Mouse (Mus musculus): ENCODE measurements around the gene Dis3. TPM values are rescaled to one million over a fixed set of nuclear protein-coding genes. Genes with fewer than 3 reads are reported as not detected.
A peak's percentile ranks its signal among the peaks of the same experiment; 100 is the strongest.

The Dis3 gene
- polyA plus RNA-seq, 1 experiment: 2.8 TPM

DNA sequence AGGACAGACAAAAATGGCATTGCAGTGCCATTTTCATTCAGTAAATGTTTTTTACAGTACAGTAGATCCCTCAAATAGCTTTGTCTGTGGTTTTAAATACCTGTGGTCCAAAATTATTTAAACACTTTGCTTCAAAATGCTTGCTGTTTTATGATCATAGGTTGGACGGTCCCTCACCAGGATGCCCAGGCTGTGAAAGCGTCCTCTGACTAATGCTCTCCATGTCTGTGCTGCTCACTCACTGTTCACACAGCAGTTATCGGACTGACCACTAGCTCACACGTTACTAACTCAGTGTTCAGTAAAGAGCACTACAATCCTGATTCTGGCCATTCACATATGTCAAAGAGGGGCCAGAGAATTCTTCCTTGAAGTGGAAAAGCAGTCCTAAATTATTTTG is 28.4 kb downstream of the Dis3 start:
- TF ChIP-seq FLI1 (IDR thresholded peaks at IDR 0.05; ENCODE audit: low read length) (no peak), GATA1 (IDR thresholded peaks at IDR 0.05; ENCODE audit: borderline replicate concordance, low read length) (no peak)
- Histone ChIP-seq H3K27me3 (replicated peaks) (no peaks in the 10 kb centered on the region), H3K9me3 (no peaks in the 10 kb centered on the region), H3K36me3 (replicated peaks; ENCODE audit: low read length) (peaks cover 92% of the 10 kb centered on the region), H3K4me3 (replicated peaks) (no peak overlapping the region), H3K4me1 (peaks cover 7% of the 10 kb centered on the region; the same call in 1 of the 2 replicates)

DNA sequence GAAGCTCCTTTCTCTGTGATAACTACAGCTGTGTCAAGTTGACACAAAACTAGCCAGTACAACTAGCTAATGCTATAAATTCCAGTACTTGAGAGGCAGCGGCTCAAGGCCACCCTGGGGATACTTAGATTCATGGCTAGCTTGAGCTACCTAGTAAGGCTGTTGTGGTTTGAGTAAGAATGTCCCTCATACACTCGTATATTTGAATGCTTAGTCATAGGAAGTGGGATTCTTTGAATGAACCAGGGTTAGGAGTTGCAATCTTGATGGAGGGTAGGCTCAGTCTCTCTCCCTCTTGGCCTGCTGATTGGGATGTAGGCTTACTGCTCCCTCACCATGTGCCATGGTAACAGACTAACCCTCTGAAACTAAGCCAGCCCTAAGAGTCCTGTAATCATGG is 36.5 kb downstream of the Dis3 start:
- H3K4me1 ChIP-seq: peaks cover 12% of the 10 kb centered on the region
- H3K27me3 ChIP-seq (replicated peaks): no peaks in the 10 kb centered on the region
- H3K4me3 ChIP-seq (replicated peaks): no peak overlapping the region
- H3K36me3 ChIP-seq (replicated peaks; ENCODE audit: low read length): peaks cover 73% of the 10 kb centered on the region
- H3K9me3 ChIP-seq: no peaks in the 10 kb centered on the region
- TF ChIP-seq FLI1 (IDR thresholded peaks at IDR 0.05; ENCODE audit: low read length) (no peak), GATA1 (IDR thresholded peaks at IDR 0.05; ENCODE audit: borderline replicate concordance, low read length) (no peak)

DNA sequence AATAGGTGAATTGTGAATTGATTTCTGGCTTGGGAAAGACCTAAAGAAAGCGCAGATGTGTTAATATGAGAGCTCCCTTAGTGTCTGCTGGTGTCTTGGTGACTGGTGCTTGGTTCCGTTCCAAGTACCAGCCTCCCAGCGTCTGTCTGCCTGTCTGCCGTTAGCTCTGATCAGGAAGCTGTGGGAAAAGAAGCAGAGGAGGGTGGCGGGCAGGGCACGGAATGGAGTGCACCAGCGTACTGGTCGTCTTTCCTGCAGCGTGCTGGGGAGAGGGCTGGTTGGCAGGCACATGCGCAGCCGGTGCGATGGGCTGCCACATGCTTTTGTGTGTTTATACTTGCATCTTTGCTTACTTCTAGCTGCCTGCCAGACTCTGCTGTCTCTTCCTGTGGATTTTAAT is 39.0 kb downstream of the Dis3 start:
- TF ChIP-seq FLI1 (IDR thresholded peaks at IDR 0.05; ENCODE audit: low read length) (no peak), GATA1 (IDR thresholded peaks at IDR 0.05; ENCODE audit: borderline replicate concordance, low read length) (no peak)
- no peaks in the 10 kb centered on the region for H3K27me3 ChIP-seq (replicated peaks)
- no peak overlapping the region for H3K4me3 ChIP-seq (replicated peaks)
- H3K4me1 ChIP-seq: peaks cover 22% of the 10 kb centered on the region
- H3K9me3 ChIP-seq: no peaks in the 10 kb centered on the region
- H3K36me3 ChIP-seq (replicated peaks; ENCODE audit: low read length): peaks cover 72% of the 10 kb centered on the region

DNA sequence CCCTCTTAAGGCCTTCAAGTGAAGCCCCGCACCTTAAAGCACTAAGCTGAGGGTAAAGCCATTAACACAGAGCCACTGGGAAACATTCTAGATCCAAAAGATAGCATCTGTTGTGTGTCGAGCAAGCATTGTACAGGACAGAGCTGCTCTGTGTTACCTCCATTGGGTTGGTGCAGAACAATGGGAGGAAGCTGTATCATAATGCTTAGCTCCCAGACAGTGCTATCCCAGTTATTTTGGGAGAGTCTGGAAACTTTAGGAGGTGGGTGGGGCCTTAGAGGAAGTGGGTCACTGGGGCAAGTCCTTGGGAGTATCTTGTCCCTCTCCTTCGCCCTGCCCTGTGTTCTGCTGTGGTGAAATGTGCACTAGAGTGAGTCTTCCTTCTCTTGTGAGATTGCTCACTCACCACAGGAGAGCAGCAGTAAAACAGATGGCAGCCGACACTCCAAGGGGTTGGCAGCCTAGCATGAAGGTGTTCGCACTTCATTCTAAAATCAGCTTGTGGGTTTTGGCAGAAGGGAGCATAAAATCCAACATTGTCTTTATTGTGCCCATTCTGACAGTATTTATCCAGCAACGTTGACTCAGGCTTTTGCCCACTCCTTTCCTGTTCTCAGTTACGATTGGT is 40.5 kb downstream of the Dis3 start:
- Histone ChIP-seq H3K4me1 (peaks cover 33% of the 10 kb centered on the region), H3K9me3 (no peaks in the 10 kb centered on the region), H3K27me3 (replicated peaks) (no peaks in the 10 kb centered on the region), H3K4me3 (replicated peaks) (no peak overlapping the region), H3K36me3 (replicated peaks; ENCODE audit: low read length) (peaks cover 77% of the 10 kb centered on the region)
- no peak for TF ChIP-seq GATA1 (IDR thresholded peaks at IDR 0.05; ENCODE audit: borderline replicate concordance, low read length)
- TF ChIP-seq FLI1 (IDR thresholded peaks at IDR 0.05; ENCODE audit: low read length): no peak

DNA sequence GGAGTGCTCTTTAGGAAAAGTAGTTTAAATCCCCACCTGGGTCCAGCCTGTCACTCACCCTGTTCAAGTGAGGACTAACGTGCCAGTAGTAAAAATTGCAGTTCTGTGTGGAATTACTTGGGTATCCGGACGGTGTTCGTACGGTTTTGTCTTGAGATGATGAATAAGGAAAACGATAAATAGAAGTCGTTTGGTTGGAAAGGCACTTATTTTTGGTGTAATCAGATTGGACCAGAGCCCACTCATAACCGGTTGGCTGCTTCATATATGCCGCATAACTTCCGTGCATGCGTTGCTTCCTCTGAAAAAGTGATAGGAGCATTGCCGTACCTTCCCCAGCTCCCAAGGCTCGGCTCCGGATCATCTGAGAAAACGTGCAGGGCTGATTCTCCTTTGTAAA is 52.8 kb downstream of the Dis3 start:
- peaks cover 29% of the 10 kb centered on the region for H3K36me3 ChIP-seq (replicated peaks; ENCODE audit: low read length)
- peak overlapping the region; percentile 99 for H3K4me3 ChIP-seq (replicated peaks)
- TF ChIP-seq GATA1 (IDR thresholded peaks at IDR 0.05; ENCODE audit: borderline replicate concordance, low read length): no peak; the same call in 2 of the 3 replicates
- no peak for TF ChIP-seq FLI1 (IDR thresholded peaks at IDR 0.05; ENCODE audit: low read length)
- no peaks in the 10 kb centered on the region for H3K9me3 ChIP-seq
- H3K27me3 ChIP-seq (replicated peaks): no peaks in the 10 kb centered on the region
- H3K4me1 ChIP-seq: peaks cover 52% of the 10 kb centered on the region

DNA sequence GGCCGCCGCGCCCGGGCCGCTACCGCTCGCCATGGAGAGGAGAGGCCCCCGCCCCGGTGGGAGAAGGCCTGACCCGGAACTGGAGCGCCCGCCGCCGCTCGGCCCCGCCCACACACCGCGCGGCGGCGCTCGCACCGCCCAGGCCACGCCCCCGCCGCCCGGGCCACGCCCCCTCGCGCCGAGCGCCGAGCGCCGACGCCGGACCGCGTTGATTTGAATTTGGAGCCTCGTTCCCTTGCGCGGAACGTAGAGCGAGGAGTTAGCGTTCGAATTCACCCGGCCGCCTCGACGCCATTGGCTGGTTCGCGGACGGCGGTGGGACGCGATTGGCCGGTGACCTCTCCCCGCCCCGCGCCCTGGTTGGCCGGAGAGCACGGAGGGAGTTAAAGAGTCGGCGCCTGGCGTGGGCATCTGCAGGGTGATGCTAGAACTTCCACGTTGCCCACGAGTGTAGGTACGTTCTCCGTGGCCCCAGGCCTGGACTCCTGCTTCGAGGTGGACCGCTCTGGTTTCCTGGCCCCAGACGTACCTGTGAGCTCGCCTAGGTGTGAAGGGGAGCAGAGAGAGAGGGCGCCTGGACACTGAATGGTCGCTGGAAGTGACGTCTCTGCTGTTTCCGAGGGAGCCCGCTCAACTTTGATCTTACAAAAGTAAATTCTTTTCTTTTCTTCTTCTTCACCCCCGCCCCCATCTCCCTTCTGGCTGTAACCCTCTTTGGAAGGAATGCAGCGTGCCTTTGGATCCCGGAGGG is 53.4 kb downstream of the Dis3 start, which contains the start of the genes Mzt1 and Bora:
TSS of gene Mzt1 (minus strand) at position 104 of the 751 bp plus-strand sequence.
TSS of gene Bora (plus strand) at position 192 of the 751 bp plus-strand sequence.
- TF ChIP-seq FLI1 (IDR thresholded peaks at IDR 0.05; ENCODE audit: low read length) (no peak), GATA1 (IDR thresholded peaks at IDR 0.05; ENCODE audit: borderline replicate concordance, low read length) (no peak)
- peaks cover 24% of the 10 kb centered on the region for H3K36me3 ChIP-seq (replicated peaks; ENCODE audit: low read length)
- peak within 1 kb of the TSS; percentile 99 for H3K4me3 ChIP-seq (replicated peaks)
- peaks cover 56% of the 10 kb centered on the region for H3K4me1 ChIP-seq
- H3K27me3 ChIP-seq (replicated peaks): no peaks in the 10 kb centered on the region
- no peaks in the 10 kb centered on the region for H3K9me3 ChIP-seq

DNA sequence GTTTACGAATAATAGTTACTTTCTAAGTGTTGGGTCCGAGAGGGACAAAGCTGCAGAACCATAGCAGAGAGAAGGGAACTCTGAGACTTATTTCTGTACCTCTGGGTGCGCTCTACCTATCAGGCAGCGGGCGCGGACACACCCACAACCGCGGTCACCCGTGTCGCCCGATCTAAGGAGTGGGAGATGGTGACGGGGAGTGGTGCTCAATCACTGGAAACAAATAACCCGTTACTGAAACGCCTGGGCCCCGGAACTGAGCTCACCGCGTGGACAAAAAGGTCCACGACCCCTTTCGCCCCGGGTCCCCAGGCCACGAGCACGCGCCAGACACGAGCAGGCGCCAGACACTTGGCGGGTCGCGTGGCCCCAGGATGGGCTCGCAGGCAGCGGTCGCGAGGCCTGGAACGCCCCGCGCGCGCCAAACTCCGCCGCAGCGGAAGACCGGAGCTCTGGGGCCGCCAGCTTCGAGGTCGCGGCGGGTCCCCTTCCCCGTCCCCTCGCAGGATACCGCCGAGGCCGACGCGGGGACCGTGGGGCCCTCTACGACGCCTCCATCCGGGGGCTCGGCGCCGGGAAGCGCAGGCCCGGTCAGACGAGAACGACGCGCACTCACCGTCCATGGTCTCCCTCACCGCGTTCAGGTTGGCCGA is 54.1 kb downstream of the Dis3 start:
- TF ChIP-seq FLI1 (IDR thresholded peaks at IDR 0.05; ENCODE audit: low read length) (no peak), GATA1 (IDR thresholded peaks at IDR 0.05; ENCODE audit: borderline replicate concordance, low read length) (no peak)
- H3K4me3 ChIP-seq (replicated peaks): peak overlapping the region; percentile 99
- H3K4me1 ChIP-seq: peaks cover 56% of the 10 kb centered on the region
- H3K27me3 ChIP-seq (replicated peaks): no peaks in the 10 kb centered on the region
- H3K9me3 ChIP-seq: no peaks in the 10 kb centered on the region
- peaks cover 17% of the 10 kb centered on the region for H3K36me3 ChIP-seq (replicated peaks; ENCODE audit: low read length)

DNA sequence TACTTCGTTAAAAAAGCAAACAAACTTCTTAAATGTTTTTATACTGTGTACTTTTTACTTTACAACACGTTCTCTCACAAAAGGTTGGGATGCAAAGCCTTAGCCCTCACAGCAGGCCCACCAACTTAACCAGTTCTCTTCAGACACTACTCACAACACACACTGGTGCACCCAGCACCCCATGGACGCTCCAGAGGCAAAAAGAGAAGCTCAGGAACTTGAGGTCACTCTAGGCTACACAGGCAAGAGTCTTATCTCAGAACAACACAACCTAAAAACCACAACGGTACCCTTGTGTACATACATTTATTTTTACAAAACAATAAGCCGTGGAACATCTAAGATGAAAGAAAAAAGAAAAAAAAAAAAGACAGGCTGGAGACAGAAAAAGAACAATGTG is 54.9 kb downstream of the Dis3 start:
- Histone ChIP-seq H3K4me3 (replicated peaks) (peak overlapping the region; percentile 99), H3K27me3 (replicated peaks) (no peaks in the 10 kb centered on the region), H3K9me3 (no peaks in the 10 kb centered on the region), H3K4me1 (peaks cover 52% of the 10 kb centered on the region), H3K36me3 (replicated peaks; ENCODE audit: low read length) (peaks cover 17% of the 10 kb centered on the region)
- TF ChIP-seq GATA1 (IDR thresholded peaks at IDR 0.05; ENCODE audit: borderline replicate concordance, low read length) (no peak), FLI1 (IDR thresholded peaks at IDR 0.05; ENCODE audit: low read length) (no peak)

DNA sequence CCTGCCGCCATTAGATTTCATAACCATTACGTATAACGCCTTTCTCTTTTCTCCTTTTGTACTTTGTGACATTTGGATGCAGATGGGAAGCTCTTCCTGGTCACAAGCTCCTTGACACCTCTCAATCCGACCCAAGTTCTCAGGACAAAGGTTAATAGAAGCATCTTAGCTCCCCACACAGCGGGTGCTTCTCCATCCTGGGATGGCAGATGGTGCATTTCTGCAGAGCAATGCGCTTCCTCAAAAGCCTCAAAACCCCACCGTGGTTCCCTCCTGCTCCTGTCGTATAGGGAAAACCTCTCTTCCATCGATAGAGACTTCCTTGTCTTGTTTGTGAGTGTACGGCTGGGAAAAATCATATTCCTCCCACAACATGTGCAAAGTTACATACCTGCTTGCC is 55.5 kb downstream of the Dis3 start:
- Histone ChIP-seq H3K4me3 (replicated peaks) (peak overlapping the region; percentile 99), H3K9me3 (no peaks in the 10 kb centered on the region), H3K36me3 (replicated peaks; ENCODE audit: low read length) (peaks cover 17% of the 10 kb centered on the region), H3K4me1 (peaks cover 50% of the 10 kb centered on the region), H3K27me3 (replicated peaks) (no peaks in the 10 kb centered on the region)
- no peak for TF ChIP-seq GATA1 (IDR thresholded peaks at IDR 0.05; ENCODE audit: borderline replicate concordance, low read length)
- no peak for TF ChIP-seq FLI1 (IDR thresholded peaks at IDR 0.05; ENCODE audit: low read length)

DNA sequence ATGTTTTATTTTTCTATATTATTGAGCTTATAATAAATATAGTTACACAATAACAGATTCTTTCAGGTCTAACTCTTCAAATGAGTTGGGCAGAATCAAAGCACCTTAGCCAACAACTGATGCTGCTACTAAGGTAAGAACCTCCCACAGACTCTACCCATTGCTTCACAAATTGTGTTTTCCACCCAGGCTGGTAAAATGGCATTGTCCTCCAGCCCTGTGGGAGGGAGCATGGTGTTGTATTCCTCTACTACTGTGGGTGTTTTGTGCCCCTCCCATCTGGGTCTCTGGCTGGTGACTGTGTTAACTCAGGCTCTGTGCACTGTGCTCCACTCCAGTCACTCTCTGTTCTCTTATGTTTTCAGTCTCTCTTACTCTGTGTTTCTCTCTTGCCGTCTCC is 56.1 kb downstream of the Dis3 start:
- Histone ChIP-seq H3K4me3 (replicated peaks) (peak overlapping the region; percentile 99), H3K27me3 (replicated peaks) (no peaks in the 10 kb centered on the region), H3K9me3 (no peaks in the 10 kb centered on the region), H3K4me1 (peaks cover 48% of the 10 kb centered on the region), H3K36me3 (replicated peaks; ENCODE audit: low read length) (peaks cover 17% of the 10 kb centered on the region)
- no peak for TF ChIP-seq FLI1 (IDR thresholded peaks at IDR 0.05; ENCODE audit: low read length)
- no peak for TF ChIP-seq GATA1 (IDR thresholded peaks at IDR 0.05; ENCODE audit: borderline replicate concordance, low read length)

All from megakaryocyte, embryonic 14.5 days (primary cell).